Mouse (Mus musculus) adrenal gland, postnatal 36 days (tissue): Measurements from ENCODE around the gene Uqcrc2. TPM values are rescaled to one million over a fixed set of nuclear protein-coding genes. Genes with fewer than 3 reads are reported as not detected.

Source experiments
- DNase-seq, 2 experiments: peaks; one replicate each; pipeline ENCODE4 v3.0.0; 2021; ENCODE audit warnings: mixed read lengths in 1 of 2
- total RNA-seq, 2 experiments: library from RNA; stranded (reverse); gene quantifications; 2 replicates each; pipeline ENCODE4 v1.2.3; 2021

Uqcrc2 gene
- total RNA-seq, 2 experiments from 2014 or later = 369 to 403 TPM

- DNase-seq = no peak
Measured at GRCm38 (mm10) chr7:120685227-120685626, 50.3 kb downstream of the Uqcrc2 start.

GRCm38 (mm10) chr7:120690634-120691033 is 55.7 kb downstream of the Uqcrc2 start:
- peak in 1 of 2 experiments; percentile 7 for DNase-seq

GRCm38 (mm10) chr7:120693831-120694375 is 58.9 kb downstream of the Uqcrc2 start:
- no peak for DNase-seq

GRCm38 (mm10) chr7:120695196-120695595 is 60.2 kb downstream of the Uqcrc2 start:
- DNase-seq = peak in 1 of 2 experiments; percentile 19

GRCm38 (mm10) chr7:120695641-120696040 is 60.7 kb downstream of the Uqcrc2 start:
- DNase-seq = no peak

- DNase-seq = no peak
Measured at GRCm38 (mm10) chr7:120696331-120696730, 61.4 kb downstream of the Uqcrc2 start.

- DNase-seq = no peak
Measured at GRCm38 (mm10) chr7:120699586-120699985, 64.6 kb downstream of the Uqcrc2 start.

GRCm38 (mm10) chr7:120703888-120704287 is 68.9 kb downstream of the Uqcrc2 start:
- no peak for DNase-seq

Other genes starting within 250 kb of the Uqcrc2 start
- not detected for gene Abca16, start 225.5 kb upstream of the Uqcrc2 start, total RNA-seq
- not detected for gene Pdzd9, start 35.2 kb downstream of the Uqcrc2 start, total RNA-seq
- 10 to 100 TPM; 46.1 TPM for gene Mosmo, start 42.4 kb downstream of the Uqcrc2 start, total RNA-seq
- 1 to 10 TPM; 1.1 to 3.8 TPM for gene Vwa3a, start 104.1 kb downstream of the Uqcrc2 start, total RNA-seq
- gene Gm5737, start 177.2 kb downstream of the Uqcrc2 start, total RNA-seq = not detected
- gene Eef2k, start 207.7 kb downstream of the Uqcrc2 start, total RNA-seq = 10 to 100 TPM; 25.6 to 51.8 TPM